Mouse (Mus musculus) lung, postnatal 0 days (tissue): ENCODE data around the gene Ncbp3. TPM values are rescaled to one million over a fixed set of nuclear protein-coding genes. Genes with fewer than 3 reads are reported as not detected.
A peak's percentile ranks its signal among the peaks of the same experiment; 100 is the strongest.

Experiments
- ATAC-seq: fragments of 200-750 bp; cut with Nextera tagmentation; 2 replicates; pipeline ENCODE4 v1.8.0; 2017; ENCODE audit warnings: moderate library complexity
- DNase-seq: peaks from one replicate; pipeline ENCODE4 v3.0.0-alpha.2; 2016; ENCODE audit warnings: low spot score
- H3K27ac ChIP-seq: fragments of 300-500 bp; sonication (generic); 2 replicates; pipeline ENCODE4 v1.5.1; 2014; ENCODE audit warnings: antibody characterized with exemption, mild to moderate bottlenecking, low read length, mixed read lengths
- H3K27me3 ChIP-seq: fragments of 300-500 bp; sonication (generic); replicated peaks from 2 replicates; pipeline ENCODE4 v1.6.1; 2014; ENCODE audit warnings: low read length, mixed read lengths; ENCODE audit not compliant: insufficient read depth
- H3K36me3 ChIP-seq: fragments of 300-500 bp; sonication (generic); 2 replicates; pipeline ENCODE4 v1.6.1; 2014; ENCODE audit warnings: low read length, mixed read lengths; ENCODE audit not compliant: insufficient read depth
- H3K4me1 ChIP-seq: fragments of 300-500 bp; sonication (generic); 2 replicates; pipeline ENCODE4 v1.6.1; 2014; ENCODE audit warnings: antibody characterized with exemption, low read depth, low read length, mixed read lengths; ENCODE audit not compliant: insufficient read depth
- H3K4me2 ChIP-seq: fragments of 300-500 bp; sonication (generic); replicated peaks from 2 replicates; pipeline ENCODE4 v1.6.1; 2014; ENCODE audit warnings: low read depth, mild to moderate bottlenecking, low read length, moderate library complexity, mixed read lengths
- H3K4me3 ChIP-seq: fragments of 300-500 bp; sonication (generic); 2 replicates; pipeline ENCODE4 v1.5.1; 2014; ENCODE audit warnings: low read depth, low read length
- H3K9ac ChIP-seq: fragments of 300-500 bp; sonication (generic); replicated peaks from 2 replicates; pipeline ENCODE4 v1.6.1; 2014; ENCODE audit warnings: low read depth, mild to moderate bottlenecking
- H3K9me3 ChIP-seq: fragments of 300-500 bp; sonication (generic); 2 replicates; pipeline ENCODE4 v1.6.1; 2016; ENCODE audit warnings: low read length, mixed read lengths
- CTCF ChIP-seq: IDR thresholded peaks from 2 replicates; pipeline ENCODE4 v1.5.1; 2016; ENCODE audit warnings: antibody characterized with exemption, mild to moderate bottlenecking
- EP300 ChIP-seq: IDR thresholded peaks from 2 replicates; pipeline ENCODE4 v1.6.1; 2016; ENCODE audit warnings: antibody characterized with exemption, mild to moderate bottlenecking, control low read depth
- WGBS: fragments of 180-500 bp; shearing (Covaris S2); extraction: QIAGEN DNeasy Blood & Tissue Kit; methylation state at CpG from one replicate; pipeline ENCODE4 v1.1.7; 2014; 5-methylcytosine and 5-hydroxymethylcytosine counted together
- polyA plus RNA-seq: library from polyadenylated mRNA; unstranded; fragments of >200 nt; fragmentation: Nextera tagmentation; extraction: Ambion mirVana; gene quantifications from 2 replicates; pipeline ENCODE4 v1.2.1, GENCODE M21; 2015

Ncbp3 gene
- polyA plus RNA-seq, 1 experiment from 2014 or later: 5.3 TPM

- TF ChIP-seq EP300 (no peak), CTCF (no peak)
- DNase-seq (no peak), ATAC-seq (no peak)
- Histone ChIP-seq H3K27me3 (no peaks in the 10 kb centered on the region), H3K4me2 (no peak overlapping the region), H3K4me1 (peaks cover 6% of the 10 kb centered on the region; the same call in 1 of the 2 replicates), H3K9me3 (no peaks in the 10 kb centered on the region), H3K27ac (no peak overlapping the region), H3K9ac (no peak overlapping the region), H3K36me3 (peaks cover 19% of the 10 kb centered on the region), H3K4me3 (no peak overlapping the region)
- 89% methylated on average over 1 of the region's 1 CpGs for WGBS
These were observed 5.2 kb downstream of the Ncbp3 start for GRCm38 (mm10) chr11:73052795-73053194.

DNA sequence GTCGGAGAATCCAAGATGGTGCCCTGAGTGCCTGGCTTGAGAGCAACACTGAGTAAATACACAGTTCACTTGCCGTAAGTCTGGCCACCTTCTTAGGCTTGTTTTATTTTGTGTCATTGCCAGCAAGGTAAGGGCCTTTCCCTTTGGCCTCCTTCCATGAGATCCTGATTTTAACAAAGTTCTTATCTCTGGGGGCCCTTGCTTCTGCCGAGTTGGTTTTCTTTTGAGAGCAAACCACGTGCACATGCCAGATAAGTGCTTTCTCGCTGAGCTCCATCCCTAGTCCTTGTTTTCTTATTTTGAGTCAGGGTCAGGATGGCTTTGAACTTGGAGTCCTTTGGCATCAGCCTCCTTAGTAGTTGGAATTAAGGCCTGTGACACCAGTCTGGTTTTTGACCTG lies 10.1 kb downstream of the Ncbp3 start:
- ATAC-seq: peak; percentile 50
- no peak overlapping the region for H3K27ac ChIP-seq
- no peaks in the 10 kb centered on the region for H3K9me3 ChIP-seq
- TF ChIP-seq CTCF (no peak), EP300 (0 out of 2 replicates have a peak, but pooled peaks have one; percentile 15)
- H3K27me3 ChIP-seq: no peaks in the 10 kb centered on the region
- H3K4me2 ChIP-seq: no peak overlapping the region
- WGBS: 42% methylated on average over 5 of the region's 5 CpGs
- peak; percentile 36 for DNase-seq
- H3K4me1 ChIP-seq: no peaks in the 10 kb centered on the region
- no peak overlapping the region for H3K9ac ChIP-seq
- peaks cover 13% of the 10 kb centered on the region for H3K36me3 ChIP-seq
- no peak overlapping the region for H3K4me3 ChIP-seq

- H3K4me3 ChIP-seq: no peak overlapping the region
- DNase-seq (peak; percentile 25), ATAC-seq (no peak; the same call in 1 of the 2 replicates)
- H3K9ac ChIP-seq: no peak overlapping the region
- 67% methylated on average over 3 of the region's 3 CpGs for WGBS
- H3K9me3 ChIP-seq: no peaks in the 10 kb centered on the region
- peaks cover 3% of the 10 kb centered on the region; the same call in 1 of the 2 replicates for H3K36me3 ChIP-seq
- no peak overlapping the region for H3K4me2 ChIP-seq
- H3K4me1 ChIP-seq: no peaks in the 10 kb centered on the region
- no peak for TF ChIP-seq CTCF
- H3K27me3 ChIP-seq: no peaks in the 10 kb centered on the region
- H3K27ac ChIP-seq: no peak overlapping the region
These were observed 12.0 kb downstream of the Ncbp3 start for GRCm38 (mm10) chr11:73059630-73060029.

- no peak for TF ChIP-seq EP300
- Histone ChIP-seq H3K27ac (no peak overlapping the region), H3K27me3 (no peaks in the 10 kb centered on the region), H3K9ac (no peak overlapping the region), H3K4me1 (no peaks in the 10 kb centered on the region), H3K9me3 (no peaks in the 10 kb centered on the region), H3K4me3 (no peak overlapping the region), H3K4me2 (no peak overlapping the region), H3K36me3 (peaks cover 5% of the 10 kb centered on the region)
- DNase-seq (no peak), ATAC-seq (no peak)
- WGBS: 80% methylated on average over 3 of the region's 3 CpGs
These were observed 13.8 kb downstream of the Ncbp3 start for GRCm38 (mm10) chr11:73061413-73061812.

DNA sequence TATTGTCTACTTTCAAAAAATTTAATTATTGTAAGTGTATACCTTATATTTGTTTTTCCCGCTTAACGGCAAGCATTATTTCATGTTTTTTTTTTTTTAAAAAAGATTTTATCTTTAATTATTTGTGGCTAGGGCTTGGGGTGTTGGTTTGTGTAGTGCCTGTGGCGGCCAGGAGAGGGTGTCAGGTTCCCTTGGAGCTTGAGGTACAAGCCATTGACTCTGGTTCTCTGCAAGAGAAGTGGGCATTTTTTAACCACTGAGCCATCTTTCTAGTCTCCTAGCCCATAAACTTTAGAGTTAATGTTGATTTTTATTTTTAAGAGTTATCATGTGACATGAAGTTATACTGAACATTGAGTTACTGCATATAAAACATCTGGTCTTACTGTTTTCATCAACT lies 24.3 kb downstream of the Ncbp3 start:
- peaks cover 49% of the 10 kb centered on the region for H3K36me3 ChIP-seq
- H3K9ac ChIP-seq: no peak overlapping the region
- 85% methylated on average over 3 of the region's 3 CpGs for whole genome bisulfite sequencing
- no peaks in the 10 kb centered on the region for H3K9me3 ChIP-seq
- ATAC-seq: no peak
- no peak overlapping the region for H3K27ac ChIP-seq
- DNase-seq: peak; percentile 15
- H3K27me3 ChIP-seq: no peaks in the 10 kb centered on the region
- H3K4me1 ChIP-seq: no peaks in the 10 kb centered on the region
- TF ChIP-seq CTCF: peak; percentile 69
- TF ChIP-seq EP300: no peak
- H3K4me2 ChIP-seq: no peak overlapping the region
- no peak overlapping the region for H3K4me3 ChIP-seq

GRCm38 (mm10) chr11:73076295-73076694 lies 28.7 kb downstream of the Ncbp3 start:
- Histone ChIP-seq H3K4me1 (no peaks in the 10 kb centered on the region), H3K4me2 (no peak overlapping the region), H3K27me3 (no peaks in the 10 kb centered on the region), H3K36me3 (peaks cover 29% of the 10 kb centered on the region), H3K9ac (no peak overlapping the region), H3K9me3 (no peaks in the 10 kb centered on the region), H3K27ac (no peak overlapping the region), H3K4me3 (no peak overlapping the region)
- ATAC-seq (no peak), DNase-seq (no peak)
- 87% methylated on average over 4 of the region's 4 CpGs for WGBS
- TF ChIP-seq EP300 (no peak), CTCF (no peak)

DNA sequence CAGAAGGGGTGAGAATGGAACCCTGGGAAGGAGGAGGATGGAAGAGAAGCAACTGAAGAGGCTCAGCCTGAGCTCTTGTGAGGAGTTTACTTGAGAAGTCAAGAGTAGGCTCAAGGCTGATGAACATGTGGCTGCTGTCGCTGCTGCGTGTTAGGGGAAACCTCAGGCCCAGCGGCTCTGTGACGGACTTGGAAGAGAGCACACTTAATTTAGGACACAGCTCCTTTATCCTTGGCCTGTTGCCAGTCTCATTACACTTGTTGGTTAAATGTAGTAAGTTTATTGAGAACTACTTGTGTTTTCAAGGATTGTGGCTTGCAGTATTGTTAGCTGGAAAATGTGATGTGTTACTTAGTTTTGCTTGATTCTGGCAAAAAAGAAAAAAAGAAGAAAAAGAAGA lies 29.1 kb downstream of the Ncbp3 start:
- DNase-seq (no peak), ATAC-seq (no peak)
- 70% methylated on average over 4 of the region's 4 CpGs for WGBS
- Histone ChIP-seq H3K36me3 (peaks cover 32% of the 10 kb centered on the region), H3K4me3 (no peak overlapping the region), H3K4me2 (no peak overlapping the region), H3K27ac (no peak overlapping the region), H3K9me3 (no peaks in the 10 kb centered on the region), H3K27me3 (no peaks in the 10 kb centered on the region), H3K9ac (no peak overlapping the region), H3K4me1 (no peaks in the 10 kb centered on the region)
- TF ChIP-seq EP300: no peak
- no peak for TF ChIP-seq CTCF
